Mouse (Mus musculus) kidney, postnatal 25 days (tissue): ENCODE results near the gene Actrt3.
"Not testable (repeated sequence)": the region's sequence is repeated elsewhere in the genome, so short reads cannot be mapped to it uniquely, and the experiment has no call there.

Experiments
- DNase-seq, 2 experiments: peaks; one replicate each; pipeline ENCODE4 v3.0.0; 2021; ENCODE audit warnings: mixed read lengths in 2 of 2

Actrt3 gene

GRCm38 (mm10) chr3:30566333-30566732 lies 33.4 kb downstream of the Actrt3 start:
- DNase-seq: not testable (repeated sequence)

DNA sequence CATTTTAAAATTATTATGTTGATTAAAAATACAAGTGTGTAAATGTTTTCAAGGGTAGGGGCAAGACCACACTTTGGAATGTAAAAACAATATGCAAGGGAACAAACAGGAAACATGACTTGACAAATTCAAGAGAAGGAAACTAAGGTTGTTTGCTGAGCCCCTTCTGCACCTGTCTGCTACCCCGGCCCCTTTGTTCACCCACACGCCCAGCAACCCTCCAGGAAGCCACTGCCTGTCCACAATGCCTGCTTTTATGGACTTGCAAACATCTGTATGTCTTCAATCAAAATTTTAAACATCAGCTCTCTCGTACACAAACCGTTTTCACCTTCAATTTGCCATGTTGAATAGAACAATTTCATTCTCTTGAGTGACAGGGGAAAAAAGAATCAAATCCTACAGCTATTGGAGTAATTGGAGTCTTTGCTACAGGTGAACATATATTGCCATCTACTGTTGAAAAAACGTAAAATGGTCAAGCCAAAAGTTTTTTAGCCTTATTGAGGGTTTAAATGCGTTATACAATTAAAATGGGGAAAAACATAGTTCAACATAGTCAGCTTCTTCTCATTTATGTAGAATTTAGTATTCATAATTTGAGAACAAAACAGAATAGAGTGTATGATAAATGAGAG lies 38.9 kb downstream of the Actrt3 start:
- no peak for DNase-seq

DNA sequence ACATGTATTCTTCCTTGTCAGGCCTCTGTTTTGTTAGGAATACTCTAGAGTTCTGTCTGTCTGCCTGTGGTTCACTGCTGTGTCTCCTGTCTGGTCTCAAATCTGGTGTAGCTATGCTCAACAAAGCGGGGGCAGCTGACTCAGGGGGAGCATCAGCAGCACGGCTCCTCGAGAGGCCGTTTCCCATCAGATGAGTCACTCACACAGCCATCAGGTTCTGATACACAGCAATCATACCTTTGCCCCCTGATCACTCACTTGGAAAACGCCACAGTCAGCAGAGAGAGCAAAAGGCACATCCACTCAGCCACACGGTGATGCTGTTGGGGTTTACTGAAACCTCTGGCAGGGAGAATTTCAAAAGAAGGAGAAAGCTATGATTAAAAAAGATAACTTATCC lies 46.0 kb downstream of the Actrt3 start:
- peak; percentile 36 to 55 for DNase-seq

DNA sequence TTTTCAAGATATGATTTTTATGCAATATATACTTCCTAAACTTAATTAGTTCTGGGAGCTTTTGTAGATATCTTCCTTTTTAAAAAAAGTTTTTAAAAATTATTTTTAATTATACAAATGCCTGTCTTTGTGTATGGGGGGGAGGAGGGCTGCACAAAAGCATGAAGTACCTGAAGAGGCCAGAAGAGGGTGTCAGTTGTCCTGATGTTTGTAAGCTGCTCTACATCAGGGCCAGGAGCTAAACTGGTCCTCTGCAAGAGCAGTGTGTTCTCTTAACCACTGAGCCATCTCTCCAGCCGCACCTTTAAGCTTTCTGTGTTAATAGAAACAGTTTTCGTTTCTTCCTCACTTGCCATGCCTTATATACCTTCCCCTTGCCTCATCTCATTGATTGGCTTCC lies 49.5 kb downstream of the Actrt3 start:
- peak in 1 of 2 experiments; percentile 16 for DNase-seq

DNA sequence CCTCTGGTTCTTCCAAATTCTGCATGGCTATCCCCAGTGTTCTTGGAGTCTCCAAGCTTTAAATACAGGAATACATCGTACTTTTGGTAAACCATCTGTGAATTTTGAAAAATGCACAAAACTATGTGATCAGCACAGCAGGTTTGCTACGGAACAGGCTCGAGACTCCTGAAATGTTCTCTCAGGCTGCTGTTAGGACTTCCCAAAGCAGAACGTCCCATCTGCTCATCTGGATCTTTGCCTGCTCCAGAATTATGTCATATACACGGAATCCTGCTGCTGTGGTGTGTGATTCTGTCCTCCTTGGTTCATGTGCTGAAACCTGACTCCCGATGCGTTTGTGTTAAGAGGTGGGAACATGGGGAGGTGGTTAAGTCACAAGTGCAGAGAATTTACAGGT lies 50.8 kb downstream of the Actrt3 start:
- no peak for DNase-seq

DNA sequence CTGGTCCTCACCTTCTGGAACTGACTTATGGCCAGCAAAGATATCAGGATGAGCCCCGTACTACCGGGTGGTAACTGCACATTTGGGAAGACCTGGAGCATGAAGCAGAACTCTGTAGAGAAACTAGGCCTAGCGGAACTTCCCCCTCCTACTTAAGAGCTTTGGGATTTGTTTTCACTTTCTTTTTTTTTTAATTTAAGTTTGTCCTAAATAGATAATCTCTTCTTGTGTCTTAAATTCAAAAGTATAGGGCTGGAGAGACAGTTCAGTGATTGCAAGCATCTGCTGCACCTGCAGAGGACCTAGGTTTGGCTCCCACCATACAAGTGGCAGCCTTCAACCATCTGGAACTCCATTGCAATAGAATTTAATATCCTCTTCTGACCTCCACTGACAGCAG lies 51.8 kb downstream of the Actrt3 start, which contains the start of gene Mecom:
Mecom (minus strand) TSS at position 101 of the 400 bp plus-strand sequence.
- no peak for DNase-seq
